In genomic region chr6:136827516-136827880, GRCm38 (mm10) we compare ENCODE assay signal across 7 mouse cellular contexts. TPM values are rescaled to one million over a fixed set of nuclear protein-coding genes. Genes with fewer than 3 reads are reported as not detected.
DNase-seq lines count a peak whose midpoint lies in the region; ATAC-seq and TF ChIP-seq lines count a peak whose summit lies in the region.

BC049715 (plus strand) TSS chr6:136827626.

- peak within 1 kb of the TSS; percentile 98 for H3K9ac ChIP-seq in forebrain, embryonic 11.5 days (ENCODE audit: low read length)
- H3K9ac ChIP-seq in liver, adult 2 months (ENCODE audit: low read depth, low read length), result peak within 1 kb of the TSS; percentile 96
- peak within 1 kb of the TSS; percentile 99 for H3K9ac ChIP-seq in stomach, embryonic 14.5 days (replicated peaks; ENCODE audit: low read depth, low read length)

- under 1% methylated on average over 34 of the region's 34 CpGs for WGBS in forebrain, embryonic 11.5 days
- WGBS in liver, adult 2 months, result under 1% methylated on average over 34 of the region's 34 CpGs
- under 1% methylated on average over 34 of the region's 34 CpGs for WGBS in stomach, embryonic 14.5 days

- H3K4me1 ChIP-seq in testis, adult 2 months (ENCODE audit: control insufficient read depth, insufficient read depth, low read length), result no peaks in the 10 kb centered on the region
- no peaks in the 10 kb centered on the region; the same call in 1 of the 2 replicates for H3K4me1 ChIP-seq in forebrain, embryonic 11.5 days (replicated peaks; ENCODE audit: control insufficient read depth, insufficient read depth, low read length)
- peaks cover 7% of the 10 kb centered on the region; the same call in 1 of the 2 replicates for H3K4me1 ChIP-seq in liver, adult 2 months (ENCODE audit: control insufficient read depth, insufficient read depth, low read length)
- H3K4me1 ChIP-seq in stomach, embryonic 14.5 days (ENCODE audit: control insufficient read depth, insufficient read depth, low read length), result peaks cover 3% of the 10 kb centered on the region; the same call in 1 of the 2 replicates

- H3K79me2 ChIP-seq in liver, adult 2 months (ENCODE audit: control insufficient read depth, insufficient read depth, low read length), result peaks cover 6% of the 10 kb centered on the region

- H3K27ac ChIP-seq in testis, adult 2 months (ENCODE audit: control insufficient read depth, insufficient read depth, low read depth, low read length), result peak within 1 kb of the TSS; percentile 99
- H3K27ac ChIP-seq in forebrain, embryonic 11.5 days (ENCODE audit: low read depth, low read length), result 0 out of 2 replicates have a peak within 1 kb of the TSS, but pooled peaks have one; percentile 53
- peak within 1 kb of the TSS; percentile 87 for H3K27ac ChIP-seq in liver, adult 2 months (replicated peaks; ENCODE audit: insufficient read depth, low read depth, low read length)
- H3K27ac ChIP-seq in stomach, embryonic 14.5 days (ENCODE audit: low read length), result peak within 1 kb of the TSS; percentile 78

- ATAC-seq in forebrain, embryonic 11.5 days (replicated peaks; ENCODE audit: low FRiP score), result no peak
- ATAC-seq in stomach, embryonic 14.5 days (ENCODE audit: insufficient number of reproducible peaks, insufficient read depth, low FRiP score, low read depth), result peak; percentile 3; the same call in 1 of the 2 replicates

- no peak; the same call in 1 of the 2 replicates for TF ChIP-seq POLR2A in testis, adult 2 months (IDR thresholded peaks at IDR 0.05; ENCODE audit: control insufficient read depth, low read depth, low read length)
- no peak for TF ChIP-seq POLR2A in liver, adult 2 months (IDR thresholded peaks at IDR 0.05; ENCODE audit: extremely low read depth, insufficient read depth, low read length)

- peaks cover 5% of the 10 kb centered on the region for H3K36me3 ChIP-seq in testis, adult 2 months (ENCODE audit: control insufficient read depth, insufficient read depth, low read length)
- H3K36me3 ChIP-seq in forebrain, embryonic 11.5 days (ENCODE audit: control insufficient read depth, insufficient read depth, low read length), result no peaks in the 10 kb centered on the region; the same call in 1 of the 2 replicates
- H3K36me3 ChIP-seq in liver, adult 2 months (ENCODE audit: control insufficient read depth, insufficient read depth, low read length), result peaks cover 20% of the 10 kb centered on the region
- peaks cover 26% of the 10 kb centered on the region for H3K36me3 ChIP-seq in stomach, embryonic 14.5 days (ENCODE audit: control insufficient read depth, insufficient read depth, low read length)

- TF ChIP-seq CTCF in testis, adult 2 months (IDR thresholded peaks at IDR 0.05; ENCODE audit: control insufficient read depth, insufficient read depth, insufficient replicate concordance, low read depth, low read length), result no peak
- TF ChIP-seq CTCF in liver, adult 2 months (IDR thresholded peaks at IDR 0.05; ENCODE audit: low read depth, low read length), result no peak

- DNase-seq in testis, postnatal 10 days (ENCODE audit: low spot score), result no peak
- DNase-seq in forebrain, embryonic 11.5 days (ENCODE audit: low spot score), result no peak
- peak; percentile 41 for DNase-seq in liver, adult 2 months (ENCODE audit: extremely low read depth, low read depth, low spot score)
- DNase-seq in gastrocnemius, postnatal 10 days, result no peak
- DNase-seq in cerebellum, adult 11 months, result no peak

- peak within 1 kb of the TSS; percentile 98 for H3K4me3 ChIP-seq in testis, adult 2 months (ENCODE audit: control insufficient read depth, low read depth, low read length)
- H3K4me3 ChIP-seq in forebrain, embryonic 11.5 days (ENCODE audit: low read depth, low read length), result peak within 1 kb of the TSS; percentile 96
- H3K4me3 ChIP-seq in liver, adult 2 months (ENCODE audit: insufficient read depth, low read depth, low read length), result peak within 1 kb of the TSS; percentile 95
- peak within 1 kb of the TSS; percentile 83 for H3K4me3 ChIP-seq in stomach, embryonic 14.5 days (ENCODE audit: low read depth, low read length)

- peak within 1 kb of the TSS; percentile 75 for H3K4me2 ChIP-seq in forebrain, embryonic 11.5 days (ENCODE audit: low read depth, low read length, severe bottlenecking)
- peak within 1 kb of the TSS; percentile 81 for H3K4me2 ChIP-seq in stomach, embryonic 14.5 days (replicated peaks; ENCODE audit: low read depth, low read length)

- no peaks in the 10 kb centered on the region for H3K27me3 ChIP-seq in testis, adult 2 months (ENCODE audit: control insufficient read depth, insufficient read depth, low read length)
- H3K27me3 ChIP-seq in forebrain, embryonic 11.5 days (ENCODE audit: control insufficient read depth, insufficient read depth, low read length), result no peaks in the 10 kb centered on the region
- no peaks in the 10 kb centered on the region for H3K27me3 ChIP-seq in liver, adult 2 months (ENCODE audit: control insufficient read depth, insufficient read depth, low read length)
- no peaks in the 10 kb centered on the region for H3K27me3 ChIP-seq in stomach, embryonic 14.5 days (ENCODE audit: control insufficient read depth, insufficient read depth, low read length)

- no peaks in the 10 kb centered on the region for H3K9me3 ChIP-seq in forebrain, embryonic 11.5 days (ENCODE audit: control insufficient read depth, low read length)
- H3K9me3 ChIP-seq in stomach, embryonic 14.5 days (ENCODE audit: control insufficient read depth, low read depth, low read length), result no peaks in the 10 kb centered on the region

RNA-seq across cellular contexts. Expression of gene BC049715, which starts in this region (rescaled TPM):
- polyA plus RNA-seq in testis, adult 2 months (2012; rRNA removed), result 150 and 168 TPM in 2 replicates
- 1.6 and 2.0 TPM in 2 replicates for polyA plus RNA-seq in forebrain, embryonic 11.5 days (2014; fragmentation: Nextera tagmentation; extraction: Ambion mirVana)
- total RNA-seq in liver, adult 2 months (2014; rRNA removed), result 0.18 and 1.1 TPM in 2 replicates
- 0.09 and 0.61 TPM in 2 replicates for polyA plus RNA-seq in liver, adult 2 months (2012; rRNA removed)
- 1.7 and 2.5 TPM in 2 replicates for polyA plus RNA-seq in stomach, embryonic 14.5 days (2014; fragmentation: Nextera tagmentation; extraction: Ambion mirVana)
- total RNA-seq in gastrocnemius, postnatal 10 days (2021), result under 1 TPM; 0.38 to 0.65 TPM

Comparison
In these comparisons a context has a peak if more than half of its experiments do, and no peak if none do; other contexts are left out.
1. RNA of gene BC049715 (polyA plus RNA-seq): 150 to 168 TPM in testis, adult 2 months; 1.7 to 2.5 TPM in stomach, embryonic 14.5 days, 1.6 to 2.0 TPM in forebrain, embryonic 11.5 days and 0.09 to 0.61 TPM in liver, adult 2 months; every median in the first group is over 10 times any median in the second.
2. Peak in every context shown above with its lines, with median percentiles within 50 percentile points of each other: H3K27ac ChIP-seq, H3K4me3 ChIP-seq and H3K9ac ChIP-seq.